Mouse (Mus musculus): Measurements from ENCODE around the gene Cmtr2.

DNA sequence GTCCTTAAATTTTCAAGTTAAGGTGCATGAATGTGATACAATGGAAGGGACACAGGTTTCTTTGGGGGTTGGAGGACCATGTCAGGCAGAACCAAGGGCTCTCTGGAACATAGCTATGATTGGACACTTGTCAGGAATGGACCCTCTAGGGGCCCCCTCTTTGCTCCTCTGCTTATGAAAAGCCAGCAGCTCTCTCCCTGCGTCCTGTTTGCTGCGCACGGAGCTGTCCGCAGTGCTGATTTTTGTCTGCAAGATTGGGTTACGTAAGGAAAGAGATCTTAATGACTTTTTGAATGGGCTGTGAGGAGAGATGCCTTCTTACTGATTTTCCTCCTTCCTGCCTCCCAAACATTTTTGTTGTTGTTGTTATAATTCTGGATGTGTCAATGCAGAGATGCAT lies 18.8 kb upstream of the Cmtr2 start:
- TF ChIP-seq CTCF (IDR thresholded peaks at IDR 0.05; ENCODE audit: low read depth, low read length) (no peak), POLR2A (IDR thresholded peaks at IDR 0.05; ENCODE audit: borderline replicate concordance, low read depth, low read length) (no peak)
